ENCODE assay signal across 9 mouse cellular contexts in genomic region chr6:144901825-144902224, GRCm38 (mm10).
A peak's percentile ranks its signal among the peaks of the same experiment; 100 is the strongest.
DNase-seq lines count a peak whose midpoint lies in the region; ATAC-seq lines count a peak whose summit lies in the region.
"Had no signal": no experiment of that assay in that cellular context is flagged by ENCODE, and none has a peak within 500 bp of the region (broad histone marks: within the 10 kb centered on the region; RNA-seq: fewer than 3 reads in every experiment).

No protein-coding gene starts in this region.

- no peak for DNase-seq in heart, postnatal 10 days
- DNase-seq in liver = peak; percentile 91
- DNase-seq in naive thymus-derived CD4-positive, alpha-beta T cell, adult 2 months (ENCODE audit: low read depth) = peak; percentile 81
- DNase-seq in thymus, postnatal 4 days = peak; percentile 75
- DNase-seq in layer of hippocampus, postnatal 25 days (ENCODE audit: extremely low spot score in 1 of 2, low spot score in 1 of 2) = no peak
- no peak for DNase-seq in adipocyte (ENCODE audit: low spot score)
- DNase-seq in adrenal gland, postnatal 4 days (ENCODE audit: low spot score in 2 of 2) = no peak
- DNase-seq: cerebellum, adult 2 months had no signal

- no peaks in the 10 kb centered on the region for H3K36me3 ChIP-seq in heart, embryonic 15.5 days

- H3K27ac ChIP-seq in heart, embryonic 15.5 days = no peak overlapping the region

- WGBS in heart, embryonic 15.5 days = 60% methylated on average over 9 of the region's 9 CpGs

- H3K4me3 ChIP-seq in heart, embryonic 15.5 days = no peak overlapping the region

- intact Hi-C loops in heart, postnatal 10 days (cut with DNase I) = no loop called here

- H3K9me3 ChIP-seq in heart, embryonic 15.5 days (replicated peaks) = no peaks in the 10 kb centered on the region

- no peak for ATAC-seq in heart, embryonic 15.5 days (replicated peaks; ENCODE audit: insufficient number of reproducible peaks, insufficient read depth, low FRiP score, low read depth)

- no peak overlapping the region for H3K9ac ChIP-seq in heart, embryonic 15.5 days

- peak overlapping the region; percentile 20; the same call in 1 of the 2 replicates for H3K4me2 ChIP-seq in heart, embryonic 15.5 days

- no peaks in the 10 kb centered on the region for H3K27me3 ChIP-seq in heart, embryonic 15.5 days

- H3K4me1 ChIP-seq in heart, embryonic 15.5 days (replicated peaks) = peaks cover 6% of the 10 kb centered on the region; the same call in 1 of the 2 replicates

Comparison
In these comparisons a context has a peak if more than half of its experiments do, and no peak if none do; other contexts are left out.
1. DNase-seq: peak in liver (single experiment), naive thymus-derived CD4-positive, alpha-beta T cell, adult 2 months (single experiment) and thymus, postnatal 4 days (single experiment); none in heart, postnatal 10 days (0 of 2), layer of hippocampus, postnatal 25 days (0 of 2), adipocyte (single experiment) and adrenal gland, postnatal 4 days (0 of 2).